Mouse (Mus musculus) midbrain, embryonic 11.5 days (tissue): ENCODE results near the gene Hesx1. TPM values are rescaled to one million over a fixed set of nuclear protein-coding genes. Genes with fewer than 3 reads are reported as not detected.

Source experiments
- ATAC-seq: fragments of 200-750 bp; cut with Nextera tagmentation; 2 replicates; pipeline ENCODE4 v1.8.0; 2017; ENCODE audit warnings: moderate TSS enrichment, moderate library complexity; ENCODE audit not compliant: low FRiP score
- DNase-seq: peaks from one replicate; pipeline ENCODE4 v3.0.0; 2015; ENCODE audit warnings: low spot score; ENCODE audit errors: missing footprints
- H3K27ac ChIP-seq: fragments of 300-500 bp; sonication (generic); 2 replicates; pipeline ENCODE4 v1.5.1; 2014; ENCODE audit warnings: low read depth, low read length
- H3K27me3 ChIP-seq: fragments of 300-500 bp; sonication (generic); 2 replicates; pipeline ENCODE4 v1.6.1; 2014; ENCODE audit warnings: mild to moderate bottlenecking, low read length, moderate library complexity, mixed read lengths; ENCODE audit not compliant: control insufficient read depth, insufficient read depth
- H3K36me3 ChIP-seq: fragments of 300-500 bp; sonication (generic); 2 replicates; pipeline ENCODE4 v1.6.1; 2014; ENCODE audit warnings: mild to moderate bottlenecking, low read length, moderate library complexity, mixed read lengths; ENCODE audit not compliant: control insufficient read depth, insufficient read depth
- H3K4me1 ChIP-seq: fragments of 300-500 bp; sonication (generic); 2 replicates; pipeline ENCODE4 v1.6.1; 2014; ENCODE audit warnings: low read length; ENCODE audit not compliant: control insufficient read depth, insufficient read depth
- H3K4me2 ChIP-seq: fragments of 300-500 bp; sonication (generic); 2 replicates; pipeline ENCODE4 v1.6.1; 2014; ENCODE audit warnings: mild to moderate bottlenecking, moderate library complexity
- H3K4me3 ChIP-seq: fragments of 300-500 bp; sonication (generic); 2 replicates; pipeline ENCODE4 v1.5.1; 2014; ENCODE audit warnings: low read depth, low read length
- H3K9ac ChIP-seq: fragments of 300-500 bp; sonication (generic); 2 replicates; pipeline ENCODE4 v1.6.1; 2014; ENCODE audit warnings: low read length
- H3K9me3 ChIP-seq: fragments of 300-500 bp; sonication (generic); 2 replicates; pipeline ENCODE4 v1.6.1; 2016; ENCODE audit warnings: low read length; ENCODE audit not compliant: control insufficient read depth
- whole genome bisulfite sequencing: fragments of 180-500 bp; shearing (Covaris S2); extraction: QIAGEN DNeasy Blood & Tissue Kit; methylation state at CpG from one replicate; pipeline ENCODE4 v1.1.7; 2014; 5-methylcytosine and 5-hydroxymethylcytosine counted together
- polyA plus RNA-seq: library from polyadenylated mRNA; unstranded; fragments of >200 nt; fragmentation: Nextera tagmentation; extraction: Ambion mirVana; gene quantifications from 2 replicates; pipeline ENCODE4 v1.2.1, GENCODE M21; 2014

Gene Hesx1
- polyA plus RNA-seq, 1 experiment from 2014 or later = not detected

DNA sequence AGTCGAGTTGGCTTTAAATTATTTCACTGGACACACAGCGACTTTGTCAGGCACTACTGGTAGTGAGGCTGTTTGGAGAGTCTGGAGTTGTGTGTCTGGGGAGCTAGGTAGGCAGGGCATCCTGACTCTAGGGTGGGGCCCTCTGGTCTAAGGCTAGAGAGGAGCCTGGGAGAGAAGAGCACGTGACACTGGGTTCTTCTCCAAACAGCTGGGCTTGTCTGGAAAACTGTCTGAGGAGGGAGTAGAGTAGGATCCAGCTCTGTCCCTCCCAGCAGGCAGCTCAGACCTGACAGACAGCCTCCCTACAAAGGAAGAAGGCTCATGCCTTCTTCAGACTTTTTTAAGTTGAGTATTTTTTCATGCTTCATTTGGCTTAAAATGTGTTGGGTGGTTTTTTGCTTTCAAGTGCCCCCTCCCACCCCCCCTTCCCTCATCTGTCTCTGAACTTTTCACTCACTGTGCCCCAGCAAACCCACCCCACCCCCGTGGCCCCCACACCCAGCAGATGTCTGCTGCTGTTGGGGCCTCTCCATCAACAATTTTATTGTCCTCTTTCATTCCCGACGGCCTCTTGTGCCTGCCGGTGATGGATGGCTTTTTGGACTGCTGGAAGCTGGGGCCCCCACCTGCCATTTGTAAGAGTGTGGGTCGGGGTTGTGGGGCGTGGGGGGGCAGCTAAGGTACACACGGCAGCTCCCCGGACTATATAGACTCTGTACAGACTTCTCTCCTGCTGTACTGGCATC lies 50.2 kb downstream of the Hesx1 start:
- Histone ChIP-seq H3K27me3 (peaks cover 32% of the 10 kb centered on the region), H3K4me1 (peaks cover 31% of the 10 kb centered on the region), H3K9ac (peak overlapping the region; percentile 20; the same call in 1 of the 2 replicates), H3K4me3 (0 out of 2 replicates have a peak overlapping the region, but pooled peaks have one; percentile 4), H3K4me2 (peak overlapping the region; percentile 14), H3K36me3 (no peaks in the 10 kb centered on the region), H3K27ac (peak overlapping the region; percentile 55), H3K9me3 (no peaks in the 10 kb centered on the region)
- ATAC-seq (peak; percentile 67), DNase-seq (peak; percentile 88)
- WGBS = 4% methylated on average over 11 of the region's 11 CpGs

- H3K4me3 ChIP-seq = 0 out of 2 replicates have a peak overlapping the region, but pooled peaks have one; percentile 4
- peak; percentile 88 for DNase-seq
- WGBS = 3% methylated on average over 2 of the region's 2 CpGs
These were observed 50.7 kb downstream of the Hesx1 start for GRCm38 (mm10) chr14:27044967-27045361.

GRCm38 (mm10) chr14:27048231-27048956 lies 54.2 kb downstream of the Hesx1 start:
- Histone ChIP-seq H3K27ac (peak overlapping the region; percentile 83; the same call in 1 of the 2 replicates), H3K4me3 (no peak overlapping the region), H3K4me1 (peaks cover 61% of the 10 kb centered on the region), H3K4me2 (no peak overlapping the region), H3K9me3 (no peaks in the 10 kb centered on the region), H3K9ac (peak overlapping the region; percentile 16; the same call in 1 of the 2 replicates), H3K36me3 (no peaks in the 10 kb centered on the region), H3K27me3 (peaks cover 9% of the 10 kb centered on the region)
- WGBS = 7% methylated on average over 8 of the region's 8 CpGs
- DNase-seq (peak; percentile 89), ATAC-seq (no peak)

More at GRCm38 (mm10) chr14:27044967-27045361, 50.7 kb downstream of the Hesx1 start:
- H3K36me3 ChIP-seq = no peaks in the 10 kb centered on the region
- peaks cover 27% of the 10 kb centered on the region for H3K27me3 ChIP-seq
- H3K4me2 ChIP-seq = peak overlapping the region; percentile 3
- peak; percentile 61 for ATAC-seq
- peak overlapping the region; percentile 55 for H3K27ac ChIP-seq
- H3K9me3 ChIP-seq = no peaks in the 10 kb centered on the region
- peaks cover 36% of the 10 kb centered on the region for H3K4me1 ChIP-seq
- H3K9ac ChIP-seq = 0 out of 2 replicates have a peak overlapping the region, but pooled peaks have one; percentile 17

GRCm38 (mm10) chr14:27050043-27050442 lies 55.8 kb downstream of the Hesx1 start:
- H3K4me2 ChIP-seq = peak overlapping the region; percentile 26; the same call in 1 of the 2 replicates
- DNase-seq (peak; percentile 95), ATAC-seq (no peak)
- WGBS = 15% methylated on average over 9 of the region's 9 CpGs
- H3K27me3 ChIP-seq = peaks cover 9% of the 10 kb centered on the region
- peaks cover 47% of the 10 kb centered on the region for H3K4me1 ChIP-seq
- H3K9ac ChIP-seq = no peak overlapping the region; the same call in 1 of the 2 replicates
- no peaks in the 10 kb centered on the region for H3K9me3 ChIP-seq
- H3K27ac ChIP-seq = peak overlapping the region; percentile 83
- H3K4me3 ChIP-seq = no peak overlapping the region; the same call in 1 of the 2 replicates
- no peaks in the 10 kb centered on the region for H3K36me3 ChIP-seq

- Histone ChIP-seq H3K27me3 (peaks cover 9% of the 10 kb centered on the region), H3K9ac (peak overlapping the region; percentile 37; the same call in 1 of the 2 replicates), H3K9me3 (no peaks in the 10 kb centered on the region), H3K4me3 (0 out of 2 replicates have a peak overlapping the region, but pooled peaks have one; percentile 1), H3K4me2 (peak overlapping the region; percentile 32), H3K4me1 (peaks cover 47% of the 10 kb centered on the region), H3K36me3 (no peaks in the 10 kb centered on the region), H3K27ac (peak overlapping the region; percentile 83)
- DNase-seq = peak; percentile 95
- 7% methylated on average over 18 of the region's 18 CpGs for WGBS
- peak; percentile 88 for ATAC-seq
These were observed 56.6 kb downstream of the Hesx1 start for GRCm38 (mm10) chr14:27050560-27051510.

- peaks cover 47% of the 10 kb centered on the region for H3K4me1 ChIP-seq
- H3K4me3 ChIP-seq = no peak overlapping the region
- peaks cover 9% of the 10 kb centered on the region for H3K27me3 ChIP-seq
These were observed 57.3 kb downstream of the Hesx1 start for GRCm38 (mm10) chr14:27051511-27051895.

More at GRCm38 (mm10) chr14:27051511-27051895, 57.3 kb downstream of the Hesx1 start:
- H3K9ac ChIP-seq = peak overlapping the region; percentile 37; the same call in 1 of the 2 replicates
- peak overlapping the region; percentile 83 for H3K27ac ChIP-seq
- DNase-seq = peak; percentile 90
- ATAC-seq = no peak
- no peaks in the 10 kb centered on the region for H3K36me3 ChIP-seq
- no peaks in the 10 kb centered on the region for H3K9me3 ChIP-seq
- WGBS = 25% methylated on average over 5 of the region's 5 CpGs
- peak overlapping the region; percentile 32; the same call in 1 of the 2 replicates for H3K4me2 ChIP-seq

Other genes starting within 250 kb of the Hesx1 start
- 0.12 TPM in 1 of 2 replicates, not detected in the other for gene Asb14, start 99.9 kb upstream of the Hesx1 start, polyA plus RNA-seq
- 35.5 and 38.5 TPM in 2 replicates for gene Appl1, start 23.2 kb upstream of the Hesx1 start, polyA plus RNA-seq
- gene Il17rd, start 44.5 kb downstream of the Hesx1 start, polyA plus RNA-seq = 3.3 and 4.7 TPM in 2 replicates
- 2.2 and 2.6 TPM in 2 replicates for gene Arhgef3, start 120.5 kb downstream of the Hesx1 start, polyA plus RNA-seq